Mouse (Mus musculus) thymus, adult 2 months (tissue): ENCODE measurements around the gene Lima1.

Experiments used
- CTCF ChIP-seq: fragments of 200-500 bp; IDR thresholded peaks from 2 replicates; pipeline ENCODE4 v1.5.1; 2012; ENCODE audit warnings: mild to moderate bottlenecking, control low read depth, low read length, moderate library complexity, borderline replicate concordance; ENCODE audit not compliant: control insufficient read depth, poor library complexity, insufficient read depth; ENCODE audit errors: extremely low read depth
- POLR2A ChIP-seq: fragments of 200-500 bp; IDR thresholded peaks from 2 replicates; pipeline ENCODE4 v1.6.1; 2012; ENCODE audit warnings: mild to moderate bottlenecking, low read length, control low read depth, moderate library complexity; ENCODE audit not compliant: control insufficient read depth, poor library complexity, insufficient read depth; ENCODE audit errors: extremely low read depth

DNA sequence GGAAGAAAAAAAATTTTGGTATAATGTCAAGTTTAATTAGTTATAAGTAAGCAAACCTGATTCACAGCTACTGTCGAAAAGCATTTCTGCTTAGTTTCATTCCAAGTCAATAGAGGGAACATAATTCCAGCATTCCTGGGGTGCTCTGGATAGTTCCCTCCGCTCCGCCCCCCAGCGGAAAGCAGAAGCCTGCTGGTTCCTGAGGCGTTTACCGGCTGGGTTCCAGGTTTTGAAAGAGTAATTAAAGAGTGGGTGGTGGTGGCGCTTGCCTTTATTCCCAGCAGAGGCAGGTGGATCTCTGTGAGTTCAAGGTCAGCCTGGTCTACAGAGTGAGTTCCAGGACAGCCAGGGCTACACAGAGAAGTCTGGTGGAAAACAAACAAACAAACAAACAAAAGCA lies 10.2 kb downstream of the Lima1 start:
- TF ChIP-seq CTCF: no peak
- TF ChIP-seq POLR2A: no peak
